Mouse (Mus musculus): Measurements from ENCODE around the gene Mdga1.

Mdga1 gene

GRCm38 (mm10) chr17:29843419-29844162 is 126.3 kb downstream of the Mdga1 start:
- no peak for DNase-seq (ENCODE audit: low spot score)

- DNase-seq (ENCODE audit: low spot score), result no peak
Measured at GRCm38 (mm10) chr17:29841781-29842690, 127.9 kb downstream of the Mdga1 start.

GRCm38 (mm10) chr17:29838029-29838428 is 131.9 kb downstream of the Mdga1 start:
- no peak for DNase-seq (ENCODE audit: low spot score)

- DNase-seq (ENCODE audit: low spot score), result no peak
Measured at GRCm38 (mm10) chr17:29837441-29837840, 132.4 kb downstream of the Mdga1 start.

- no peak for DNase-seq (ENCODE audit: low spot score)
Measured at GRCm38 (mm10) chr17:29834768-29835167, 135.1 kb downstream of the Mdga1 start.

GRCm38 (mm10) chr17:29834333-29834732 is 135.6 kb downstream of the Mdga1 start:
- DNase-seq (ENCODE audit: low spot score), result no peak

GRCm38 (mm10) chr17:29831696-29832095 is 138.2 kb downstream of the Mdga1 start:
- DNase-seq (ENCODE audit: low spot score), result no peak

- DNase-seq (ENCODE audit: low spot score), result no peak
Measured at GRCm38 (mm10) chr17:29829136-29829535, 140.8 kb downstream of the Mdga1 start.

- no peak for DNase-seq (ENCODE audit: low spot score)
Measured at GRCm38 (mm10) chr17:29827602-29828001, 142.3 kb downstream of the Mdga1 start.

GRCm38 (mm10) chr17:29824512-29825120 is 145.3 kb downstream of the Mdga1 start:
- DNase-seq (ENCODE audit: low spot score), result peak; percentile 42

GRCm38 (mm10) chr17:29824208-29824509 is 145.7 kb downstream of the Mdga1 start:
- peak; percentile 49 for DNase-seq (ENCODE audit: low spot score)

GRCm38 (mm10) chr17:29823439-29824207 is 146.3 kb downstream of the Mdga1 start:
- DNase-seq (ENCODE audit: low spot score), result no peak

GRCm38 (mm10) chr17:29819608-29820007 is 150.3 kb downstream of the Mdga1 start:
- DNase-seq (ENCODE audit: low spot score), result no peak

- no peak for DNase-seq (ENCODE audit: low spot score)
Measured at GRCm38 (mm10) chr17:29818989-29819388, 150.9 kb downstream of the Mdga1 start.

GRCm38 (mm10) chr17:29818264-29818945 is 151.5 kb downstream of the Mdga1 start:
- DNase-seq (ENCODE audit: low spot score), result no peak

GRCm38 (mm10) chr17:29814758-29815157 is 155.1 kb downstream of the Mdga1 start:
- no peak for DNase-seq (ENCODE audit: low spot score)

GRCm38 (mm10) chr17:29813328-29813727 is 156.6 kb downstream of the Mdga1 start:
- DNase-seq (ENCODE audit: low spot score), result no peak

GRCm38 (mm10) chr17:29803545-29803944 is 166.3 kb downstream of the Mdga1 start:
- no peak for DNase-seq (ENCODE audit: low spot score)

- DNase-seq (ENCODE audit: low spot score), result peak; percentile 39
Measured at GRCm38 (mm10) chr17:29801358-29801757, 168.5 kb downstream of the Mdga1 start.

GRCm38 (mm10) chr17:29800096-29800455 is 169.8 kb downstream of the Mdga1 start:
- DNase-seq (ENCODE audit: low spot score), result no peak

GRCm38 (mm10) chr17:29799398-29800095 is 170.3 kb downstream of the Mdga1 start:
- no peak for DNase-seq (ENCODE audit: low spot score)

Measured in adipocyte (in vitro differentiated cells).